Mouse (Mus musculus) retina, postnatal 1 day (tissue): ENCODE data around the gene Vegfa.

ENCODE experiments used
- DNase-seq: peaks from one replicate; pipeline ENCODE4 v3.0.0-alpha.2; 2012

The Vegfa gene

DNA sequence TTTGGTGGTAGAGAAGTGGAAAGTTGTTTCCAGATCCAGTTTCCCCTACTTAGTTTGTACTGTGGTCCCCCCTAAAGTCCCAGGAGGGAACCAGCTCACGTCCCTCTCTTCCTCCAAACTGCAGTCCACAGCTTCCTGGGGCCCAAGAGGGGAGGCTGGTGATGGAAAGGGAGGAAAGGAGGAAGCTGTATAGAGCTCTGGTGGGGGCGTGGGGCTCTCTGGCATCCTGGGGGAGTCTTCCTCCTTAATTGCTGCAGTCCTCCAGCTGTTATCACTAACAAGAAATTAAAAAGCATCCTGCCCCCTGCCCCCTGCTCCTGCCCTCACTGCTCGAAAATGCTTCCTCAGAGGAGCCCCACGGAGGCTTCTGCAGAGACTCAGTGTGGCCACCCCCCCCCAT, 17.4 kb upstream of the Vegfa start:
- peak; percentile 46 for DNase-seq

DNA sequence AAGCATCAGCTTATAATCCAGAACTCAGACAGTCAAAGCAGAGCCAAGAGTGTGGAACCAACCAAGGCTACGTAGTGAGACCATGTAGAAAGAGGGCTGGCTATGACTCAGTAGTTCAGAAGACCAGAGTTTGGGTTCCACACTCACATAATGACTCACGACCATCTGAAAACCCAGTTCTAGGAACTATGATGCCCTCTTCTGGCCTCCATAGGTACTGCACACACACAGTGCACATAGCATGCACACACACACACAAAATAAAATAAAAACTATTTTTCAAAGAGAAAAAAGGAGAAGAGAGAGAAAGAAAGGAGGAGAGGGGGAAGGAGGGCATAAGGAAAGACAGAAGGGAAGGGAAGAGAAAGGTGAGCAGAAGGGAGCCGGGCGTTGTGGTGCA, 16.0 kb upstream of the Vegfa start:
- no peak for DNase-seq

DNA sequence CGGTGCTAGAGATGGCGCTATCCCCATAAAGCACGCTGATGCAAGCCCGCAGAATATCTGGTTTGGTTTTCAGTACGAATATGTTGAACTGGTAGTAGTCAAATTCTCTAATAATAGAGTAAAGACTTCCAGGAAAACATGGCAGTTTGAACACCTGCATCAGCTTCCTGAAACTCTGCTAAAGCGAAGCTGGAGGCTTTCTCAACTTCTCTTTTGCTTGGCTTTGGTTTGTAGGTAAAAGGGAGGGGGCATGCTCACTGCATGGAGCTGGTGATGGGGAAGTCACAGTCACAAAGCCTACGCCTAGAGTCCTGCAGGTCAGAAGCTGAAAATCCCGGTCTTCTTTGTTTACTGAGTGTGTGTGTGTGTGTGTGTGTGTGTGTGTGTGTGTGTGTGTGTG, 13.6 kb upstream of the Vegfa start:
- no peak for DNase-seq

DNA sequence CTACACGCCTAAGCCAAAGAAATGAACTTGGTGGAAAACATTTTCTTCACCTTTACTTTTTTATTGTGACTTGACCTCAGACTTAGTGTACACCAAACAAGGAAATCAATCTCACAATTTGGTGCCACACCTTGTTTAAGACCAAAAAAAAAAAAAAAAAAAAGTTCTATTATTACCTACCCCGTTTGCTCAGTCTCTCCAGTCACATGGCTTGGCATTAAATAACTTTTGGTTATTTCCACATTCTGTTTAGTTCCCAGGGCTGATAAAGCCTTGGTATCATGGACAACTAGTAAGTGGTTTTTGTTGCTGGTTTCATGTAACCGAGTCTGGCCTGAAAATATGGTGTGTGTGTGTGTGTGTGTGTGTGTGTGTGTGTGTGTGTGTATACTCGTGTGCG, 12.8 kb upstream of the Vegfa start:
- DNase-seq, result no peak

DNA sequence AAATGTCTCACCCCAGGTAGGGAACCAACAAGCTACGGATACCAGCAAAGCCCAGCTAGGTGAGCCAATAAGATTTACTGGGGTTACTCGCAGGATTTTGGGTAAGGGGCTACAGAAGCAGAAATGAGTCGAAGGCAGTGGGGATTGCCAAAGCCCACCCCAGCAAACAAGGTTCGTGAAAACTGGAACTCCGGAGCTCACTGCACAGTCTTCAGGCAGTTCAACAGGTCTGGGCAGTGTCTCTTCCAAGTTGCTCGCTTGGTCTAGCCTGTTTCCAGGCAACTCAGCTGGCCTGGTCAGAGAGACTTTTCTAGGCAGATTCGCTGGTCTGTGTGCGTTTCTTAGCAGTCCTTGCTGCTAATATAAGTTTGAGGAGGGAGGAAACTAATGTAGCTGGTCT, 10.0 kb upstream of the Vegfa start:
- no peak for DNase-seq

DNA sequence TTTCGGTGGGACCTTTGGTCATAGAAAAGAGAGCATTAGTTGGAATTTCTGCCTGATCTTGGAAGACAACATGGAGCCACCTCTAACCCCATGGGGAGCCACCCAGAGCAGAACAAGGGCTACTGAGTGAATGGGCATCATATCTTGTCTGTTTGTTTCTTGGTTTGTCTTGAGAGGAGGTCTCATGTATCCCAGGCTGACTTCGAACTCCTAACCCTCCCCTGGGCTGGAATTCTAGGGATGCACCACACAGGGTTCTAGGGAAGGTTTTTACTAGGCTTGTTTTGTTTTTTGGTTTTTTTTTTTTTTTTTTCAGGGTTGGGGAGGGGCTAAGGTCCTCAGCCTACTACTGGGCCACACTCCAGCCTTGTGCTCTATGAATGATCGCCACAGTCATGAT, 9.5 kb upstream of the Vegfa start:
- no peak for DNase-seq

DNA sequence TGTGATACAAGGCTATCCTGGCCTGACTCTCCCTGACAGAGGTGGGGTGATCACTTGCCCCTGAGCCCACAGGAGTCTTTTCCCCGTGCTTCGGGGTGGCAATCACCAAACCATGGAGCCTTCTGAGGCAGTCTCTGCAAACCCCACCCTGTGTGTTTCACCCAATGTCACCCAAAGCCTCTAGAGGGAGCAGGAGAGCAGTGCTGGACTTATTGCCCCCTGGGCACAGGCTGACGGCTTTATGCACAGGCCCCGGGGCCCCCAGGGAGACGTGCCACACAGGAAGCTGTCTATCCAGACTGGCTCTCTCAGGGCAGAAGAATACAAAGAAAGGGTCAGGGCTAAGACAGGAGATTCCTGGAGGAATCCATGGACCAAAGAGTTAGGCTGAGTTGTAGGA, 9.1 kb upstream of the Vegfa start:
- DNase-seq, result peak; percentile 44

DNA sequence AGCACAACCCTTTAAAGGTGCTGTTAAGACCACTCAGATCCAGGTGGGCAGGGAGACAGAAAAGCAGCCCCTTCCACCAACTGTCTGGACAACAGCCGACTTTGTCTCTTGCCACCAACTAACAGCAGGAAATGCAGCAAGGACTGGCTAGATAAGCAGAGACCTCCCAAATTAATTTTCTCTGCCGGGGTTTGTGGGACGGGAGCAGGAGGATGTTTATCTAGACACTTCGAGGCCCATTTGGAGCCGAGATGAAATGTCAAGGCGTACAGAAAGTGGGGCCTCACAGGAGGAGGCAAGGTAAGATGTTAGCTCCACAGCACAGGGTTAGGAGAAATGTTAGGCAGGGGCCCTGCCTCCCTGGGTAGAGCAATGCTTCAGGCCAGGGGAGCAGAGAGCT, 8.4 kb upstream of the Vegfa start:
- no peak for DNase-seq

DNA sequence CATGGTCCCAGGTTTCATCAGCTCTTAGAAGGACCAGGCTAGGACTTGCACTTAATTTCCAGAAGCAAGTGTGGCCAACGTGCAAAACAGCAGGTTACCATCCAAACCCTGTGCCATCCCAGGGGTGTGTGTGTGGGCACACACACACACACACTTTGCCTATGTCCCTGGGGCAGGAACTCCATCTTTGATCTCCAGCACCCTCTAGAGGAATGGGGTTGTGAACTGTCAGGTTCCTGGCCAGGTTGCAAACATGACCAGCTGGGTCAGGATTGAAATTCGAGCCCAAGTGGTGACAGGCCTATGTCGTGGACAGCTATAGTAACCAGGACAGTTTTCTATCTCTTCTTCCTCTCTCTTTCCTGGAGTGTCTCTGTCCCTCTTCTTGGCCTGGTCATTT, 6.7 kb upstream of the Vegfa start:
- DNase-seq, result no peak

DNA sequence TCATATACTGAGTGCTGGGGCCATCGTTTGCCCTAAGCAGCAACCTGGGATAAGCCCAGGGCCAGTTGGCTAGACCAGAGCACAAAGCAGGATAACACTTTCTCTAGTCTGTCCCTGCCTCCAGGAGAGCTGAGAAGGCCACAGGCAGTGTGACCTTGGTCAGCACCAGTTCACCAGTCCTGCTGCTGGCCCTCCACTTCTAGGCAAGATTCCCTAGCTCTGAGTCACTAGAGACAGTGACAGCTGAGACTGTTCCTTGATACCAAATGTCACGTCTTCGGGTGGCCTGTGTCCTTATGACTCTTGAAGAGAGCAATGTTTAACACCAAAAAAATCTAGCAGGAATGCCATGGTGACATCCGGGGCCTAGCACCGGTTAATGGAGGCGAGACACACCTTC, 4.2 kb upstream of the Vegfa start:
- DNase-seq, result no peak

DNA sequence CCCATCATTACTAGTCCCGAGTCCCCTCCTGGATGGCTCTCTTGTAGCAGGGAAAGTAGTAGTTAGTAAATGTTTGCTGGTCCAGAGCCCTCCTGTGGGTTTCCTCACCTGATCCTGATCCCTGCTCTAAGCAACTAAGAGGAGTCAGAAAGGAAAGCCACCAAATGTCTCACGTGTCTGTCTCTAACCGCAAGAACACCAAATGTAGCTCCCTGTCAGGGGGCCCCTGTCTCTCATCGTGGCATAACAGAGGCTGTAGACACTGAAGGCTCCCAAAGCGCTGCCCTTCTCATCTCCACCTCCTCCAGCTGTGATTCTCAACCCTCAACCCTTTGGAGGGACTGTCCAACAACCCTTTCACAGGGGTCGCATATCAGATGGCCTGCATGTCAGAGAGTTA, 1.9 kb upstream of the Vegfa start:
- DNase-seq, result no peak

DNA sequence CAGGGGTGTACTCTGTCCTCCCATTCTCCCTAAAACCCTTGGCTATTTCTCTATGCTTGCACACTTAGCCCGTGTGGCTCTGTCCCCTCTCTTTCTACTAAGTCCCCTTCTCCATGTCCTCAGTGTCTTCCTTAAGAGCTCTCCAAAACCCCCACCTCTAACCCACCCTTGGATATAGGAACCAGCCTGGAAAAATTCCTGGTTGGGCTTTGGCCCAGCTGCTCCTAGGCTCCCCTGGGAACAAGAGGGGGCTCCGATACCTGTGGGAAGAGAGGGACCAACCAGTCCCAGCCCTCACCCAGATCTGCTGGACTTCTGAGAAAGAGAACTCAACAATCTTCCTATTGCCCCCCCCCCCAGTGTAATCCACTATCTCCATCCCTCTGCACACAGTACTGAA, 1.4 kb upstream of the Vegfa start:
- no peak for DNase-seq

DNA sequence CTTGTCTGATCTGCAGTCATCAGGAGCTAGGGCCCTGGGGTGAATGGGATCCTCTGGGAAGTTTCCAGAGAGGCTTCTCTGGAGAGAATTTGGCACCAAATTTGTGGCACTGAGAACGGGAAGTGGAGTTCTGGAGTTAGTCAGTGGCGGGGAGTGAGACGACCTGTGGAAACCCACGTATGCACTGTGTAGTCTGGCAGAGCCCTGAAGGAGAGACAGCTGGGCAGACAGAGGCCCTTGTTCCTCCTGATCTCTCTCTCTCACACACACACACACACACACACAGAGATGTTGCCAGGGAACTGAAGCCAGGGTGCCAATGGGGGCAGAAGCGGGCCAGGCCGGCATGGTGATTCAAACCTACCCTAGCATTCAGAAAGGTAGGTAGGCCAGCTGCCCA, 953 bp upstream of the Vegfa start:
- DNase-seq, result peak; percentile 27

DNA sequence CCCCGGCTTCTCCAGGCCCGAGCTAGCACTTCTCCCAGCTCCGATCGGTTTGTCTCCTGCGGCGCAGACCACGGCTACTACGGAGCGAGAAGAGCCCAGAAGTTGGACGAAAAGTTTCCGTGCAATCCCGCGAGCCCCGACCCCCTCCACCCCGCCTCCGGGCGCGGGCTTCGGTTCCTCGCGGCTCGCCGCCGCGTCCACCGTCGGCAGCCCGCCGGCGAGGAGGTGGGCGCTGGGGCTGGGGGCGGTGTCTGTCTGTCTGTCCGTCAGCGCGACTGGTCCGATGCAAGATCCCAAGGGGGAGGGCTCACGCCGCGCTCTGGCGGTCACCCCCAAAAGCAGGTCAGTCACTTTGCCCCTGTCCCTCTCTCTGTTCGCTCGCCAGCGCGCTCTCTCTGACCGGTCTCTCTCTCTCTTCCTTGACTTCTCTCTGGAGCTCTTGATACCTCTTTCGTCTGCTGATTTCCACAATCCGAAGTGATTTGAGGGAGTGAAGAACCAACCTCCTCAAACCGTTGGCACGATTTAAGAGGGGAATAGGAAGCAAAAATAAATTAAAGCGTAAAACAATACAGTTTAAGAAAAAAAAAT, 453 bp downstream of the Vegfa start:
- DNase-seq, result peak; percentile 84

DNA sequence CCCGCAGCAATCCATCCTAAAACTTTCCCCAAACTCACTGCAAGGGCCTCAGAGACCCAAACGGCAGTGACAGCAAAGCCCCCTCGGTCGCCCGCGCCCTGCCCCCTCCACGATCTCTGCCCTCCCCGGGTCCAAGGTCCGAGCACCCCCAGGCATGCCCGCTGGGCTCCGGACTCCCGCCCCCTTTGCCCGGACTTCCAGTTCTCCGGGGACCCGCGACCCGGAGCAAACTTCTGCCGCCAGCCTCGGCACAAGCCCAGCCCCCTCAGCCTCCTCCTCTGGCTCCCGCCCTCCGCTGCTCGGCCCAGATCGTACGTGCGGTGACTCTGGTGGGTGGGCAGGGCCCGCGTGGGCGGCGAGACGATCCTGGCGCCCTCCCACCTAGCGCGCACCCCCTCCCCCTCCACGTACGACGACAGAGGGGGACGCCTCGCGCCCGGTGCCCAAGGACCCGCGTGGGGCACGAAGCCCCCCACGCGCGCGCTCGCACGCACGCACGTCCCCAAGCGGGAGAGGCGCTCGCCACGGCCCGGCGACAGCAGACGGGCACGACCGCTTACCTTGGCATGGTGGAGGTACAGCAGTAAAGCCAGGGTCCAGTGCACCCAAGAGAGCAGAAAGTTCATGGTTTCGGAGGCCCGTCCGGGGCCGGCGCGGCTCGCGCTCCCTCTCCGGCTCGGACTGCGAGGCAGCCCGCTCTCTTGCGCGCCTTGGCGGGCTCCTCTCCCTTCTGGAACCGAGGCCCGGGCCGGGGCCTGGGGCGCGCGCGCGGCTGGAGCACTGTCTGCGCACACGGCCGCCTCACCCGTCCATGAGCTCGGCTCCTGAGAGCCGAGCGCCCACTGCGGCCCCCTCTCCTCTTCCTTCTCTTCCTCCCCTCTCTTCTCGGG, 1.2 kb downstream of the Vegfa start:
- peak; percentile 86 for DNase-seq

DNA sequence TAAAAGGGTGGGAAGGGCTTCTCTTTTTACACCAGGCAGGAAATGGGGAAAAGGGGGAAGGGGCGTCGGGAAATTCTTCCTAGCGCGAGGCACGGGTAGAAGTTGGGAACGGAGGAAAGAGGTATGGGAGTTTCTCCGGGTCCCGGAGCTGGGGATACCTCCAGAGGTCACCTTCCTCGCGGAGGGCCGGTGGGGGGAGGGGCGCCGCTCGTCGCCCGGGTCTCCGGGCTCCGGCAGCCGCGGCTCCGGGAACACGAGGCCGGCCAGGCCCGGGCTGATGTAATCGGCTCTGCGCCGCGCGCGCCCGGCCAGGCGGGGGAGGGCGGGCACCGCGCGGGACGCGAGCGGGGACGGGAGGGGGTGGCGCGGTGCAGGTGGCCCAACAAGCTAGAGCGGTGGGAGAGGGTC, 1.8 kb downstream of the Vegfa start:
- peak; percentile 64 for DNase-seq

DNA sequence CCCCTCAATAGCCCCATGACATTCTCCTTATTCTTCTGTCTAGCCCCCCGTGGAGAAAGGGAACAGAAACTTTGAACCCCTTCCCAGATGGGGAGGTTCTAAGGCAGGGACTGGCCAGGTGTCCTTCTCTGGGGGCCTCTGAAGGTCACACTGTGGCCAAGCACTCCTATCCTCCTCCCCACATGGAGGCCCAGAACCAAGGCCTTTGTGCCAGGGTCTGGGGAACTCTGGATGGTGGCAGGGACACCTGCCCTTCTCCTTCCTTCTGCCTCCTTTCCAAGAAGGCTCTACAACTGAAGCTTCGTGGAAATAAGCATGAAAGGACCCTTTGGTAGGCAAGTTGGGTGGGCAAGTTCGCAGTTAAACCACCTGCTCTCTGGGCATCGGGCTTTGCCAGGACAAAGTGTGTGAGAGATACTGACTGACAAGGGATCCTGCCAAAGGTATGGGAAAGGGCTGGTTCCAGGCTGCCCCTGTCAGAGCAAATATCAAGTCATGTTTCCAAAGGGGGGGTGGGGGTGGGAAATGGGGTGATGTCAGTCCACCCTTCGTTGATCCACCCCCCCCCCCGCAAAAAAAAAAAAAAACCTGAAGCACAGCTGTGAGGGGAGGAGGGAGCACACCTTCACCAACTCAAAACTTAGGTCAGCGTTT, 2.5 kb downstream of the Vegfa start:
- peak; percentile 14 for DNase-seq

DNA sequence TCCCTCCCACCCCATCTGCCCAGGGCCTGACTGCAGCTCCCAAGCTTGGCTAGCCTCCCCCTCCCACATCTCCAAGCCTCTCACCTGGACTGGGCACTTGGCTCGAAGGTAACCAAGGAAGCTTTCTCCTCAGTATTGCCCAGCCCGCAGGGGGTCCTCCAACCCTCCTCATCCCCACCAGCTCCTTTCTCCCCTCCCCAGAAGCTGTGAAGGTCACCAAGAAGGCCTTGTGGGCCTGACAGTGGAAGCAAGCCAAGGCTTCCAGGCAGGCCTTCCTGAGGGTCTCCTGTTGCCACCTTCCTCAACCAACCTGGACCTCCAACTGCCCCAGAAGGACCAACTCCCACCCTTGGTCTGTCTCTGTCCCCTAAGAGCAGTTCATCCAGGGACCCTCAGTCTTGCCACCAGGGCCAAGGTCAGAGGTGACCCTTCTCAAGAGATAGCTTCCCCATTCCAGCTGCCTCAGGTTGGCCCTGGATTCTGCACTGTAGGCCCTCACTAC, 3.1 kb downstream of the Vegfa start:
- peak; percentile 21 for DNase-seq

DNA sequence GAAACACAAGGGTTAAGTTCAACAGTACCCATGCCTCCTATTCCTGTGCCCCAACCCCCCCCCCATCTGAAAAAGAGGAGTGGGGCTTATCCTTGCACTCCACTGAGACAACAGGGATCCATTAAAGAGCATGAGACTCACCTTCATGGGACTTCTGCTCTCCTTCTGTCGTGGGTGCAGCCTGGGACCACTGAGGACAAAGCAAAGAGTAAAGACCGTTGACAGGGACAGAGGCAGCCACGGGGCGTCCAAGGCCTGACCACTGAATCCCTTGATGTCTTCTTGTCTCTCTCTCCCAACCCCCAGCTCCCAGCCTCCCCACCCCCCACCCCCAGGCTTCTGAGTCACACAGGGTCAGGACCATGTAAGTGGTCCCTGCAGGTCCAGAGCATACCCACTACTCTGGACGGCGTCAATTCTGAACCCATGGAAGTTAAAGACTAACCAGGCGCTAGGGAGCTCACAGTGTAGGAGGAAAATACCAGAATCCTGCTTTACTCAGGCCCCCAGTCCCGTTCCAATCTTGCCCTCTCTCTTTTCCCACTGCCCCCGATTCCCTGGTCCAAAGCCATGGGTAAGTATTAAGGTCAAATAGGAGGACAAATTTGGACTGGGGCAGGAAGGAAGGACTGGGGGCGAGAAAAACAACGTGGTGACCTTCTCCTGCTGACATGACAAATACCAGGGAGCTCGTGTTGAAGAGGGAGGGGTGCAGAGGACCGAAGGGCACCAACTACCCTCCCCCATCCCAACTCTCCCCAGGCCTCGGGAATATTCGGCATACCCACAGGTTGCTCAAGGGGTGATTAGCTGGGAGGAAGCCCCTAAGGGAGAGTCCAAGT, 3.7 kb downstream of the Vegfa start:
- DNase-seq, result peak; percentile 24

DNA sequence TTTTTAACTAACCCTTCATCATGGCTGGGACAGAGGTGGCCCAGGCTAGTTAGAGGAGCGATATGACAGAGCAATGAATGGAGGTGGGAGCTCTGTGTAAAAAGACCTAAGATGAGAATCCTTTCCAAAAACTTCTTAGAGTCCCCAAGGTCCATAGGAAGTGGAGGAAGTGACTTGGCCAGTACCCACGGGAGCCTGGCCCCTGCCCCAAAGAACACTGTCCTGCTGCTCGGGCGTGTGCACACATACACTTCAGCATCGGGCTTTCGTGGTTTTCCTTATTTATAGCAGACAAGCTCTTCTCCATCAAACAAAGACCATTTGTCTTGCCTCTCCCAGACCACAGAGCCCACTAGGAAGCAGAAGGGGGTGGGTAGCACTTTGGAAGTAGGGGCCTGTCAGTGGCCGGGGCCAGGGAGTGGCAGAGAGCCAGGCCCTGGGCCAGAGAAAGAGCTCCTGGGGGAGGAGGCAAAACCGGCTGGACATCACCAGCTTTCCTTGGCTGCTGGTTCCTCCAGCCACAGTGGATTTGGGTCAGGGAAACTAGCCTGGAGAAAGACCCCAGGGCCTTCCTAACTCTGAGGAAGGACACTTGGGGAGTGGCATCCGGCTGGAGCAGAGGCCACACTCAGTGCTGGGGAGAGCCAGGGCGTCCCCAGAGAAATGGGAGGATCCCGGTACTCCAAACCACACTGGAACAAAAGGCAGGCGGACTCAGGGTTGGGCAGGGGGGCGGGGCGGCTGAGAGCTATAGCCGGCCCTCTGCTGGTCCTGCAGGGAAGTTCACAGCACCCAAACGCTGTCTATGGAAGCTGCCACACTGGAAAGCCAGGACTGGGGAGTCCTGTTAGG, 4.9 kb downstream of the Vegfa start:
- DNase-seq, result peak; percentile 91

DNA sequence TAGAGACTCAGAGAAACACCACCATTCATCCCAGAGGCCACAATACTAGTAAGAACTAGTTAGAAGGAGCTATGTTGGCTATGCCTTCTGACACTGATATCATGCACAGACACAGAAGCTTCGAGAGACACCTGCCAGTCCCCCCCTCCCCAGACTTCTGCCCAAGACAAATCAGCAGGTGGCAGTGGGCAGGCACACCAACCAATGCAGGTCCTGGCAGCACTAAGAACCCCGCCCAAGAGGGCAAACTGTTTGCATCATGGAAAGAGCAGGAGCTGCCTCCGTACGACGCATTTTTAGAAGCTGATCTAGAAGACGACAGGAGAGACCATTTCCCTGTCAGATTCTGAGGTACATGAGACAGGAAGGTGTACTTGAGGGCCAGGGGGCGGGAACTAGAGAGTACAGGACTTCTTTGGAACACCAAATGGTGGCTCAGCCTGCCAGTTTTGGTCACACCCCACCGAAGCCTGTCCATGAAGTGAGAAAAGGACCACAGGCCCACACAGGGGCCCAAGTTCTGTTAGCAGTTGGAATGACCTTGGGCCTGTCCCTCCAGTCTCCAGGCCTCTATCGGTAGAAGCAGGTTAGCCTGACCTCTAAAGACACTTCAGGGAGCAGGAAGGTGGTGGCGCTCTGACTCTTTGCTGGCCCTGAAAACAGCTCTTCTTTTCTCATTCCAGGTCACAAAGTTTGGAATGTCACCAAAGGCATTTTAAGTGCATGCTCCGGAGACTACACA, 6.1 kb downstream of the Vegfa start:
- no peak for DNase-seq
